Mouse (Mus musculus) central nervous system, embryonic 11.5 days (tissue): Measurements from ENCODE around the gene Car2. TPM values are rescaled to one million over a fixed set of nuclear protein-coding genes. Genes with fewer than 3 reads are reported as not detected.

Experiments
- polyA plus RNA-seq: library from polyadenylated mRNA; depleted of rRNA; stranded (reverse); fragments of >200 nt; gene quantifications from 2 replicates; pipeline ENCODE4 v1.2.3, GENCODE M21; 2012; rRNA removed

The Car2 gene
- polyA plus RNA-seq = 84.9 and 133 TPM in 2 replicates

DNA sequence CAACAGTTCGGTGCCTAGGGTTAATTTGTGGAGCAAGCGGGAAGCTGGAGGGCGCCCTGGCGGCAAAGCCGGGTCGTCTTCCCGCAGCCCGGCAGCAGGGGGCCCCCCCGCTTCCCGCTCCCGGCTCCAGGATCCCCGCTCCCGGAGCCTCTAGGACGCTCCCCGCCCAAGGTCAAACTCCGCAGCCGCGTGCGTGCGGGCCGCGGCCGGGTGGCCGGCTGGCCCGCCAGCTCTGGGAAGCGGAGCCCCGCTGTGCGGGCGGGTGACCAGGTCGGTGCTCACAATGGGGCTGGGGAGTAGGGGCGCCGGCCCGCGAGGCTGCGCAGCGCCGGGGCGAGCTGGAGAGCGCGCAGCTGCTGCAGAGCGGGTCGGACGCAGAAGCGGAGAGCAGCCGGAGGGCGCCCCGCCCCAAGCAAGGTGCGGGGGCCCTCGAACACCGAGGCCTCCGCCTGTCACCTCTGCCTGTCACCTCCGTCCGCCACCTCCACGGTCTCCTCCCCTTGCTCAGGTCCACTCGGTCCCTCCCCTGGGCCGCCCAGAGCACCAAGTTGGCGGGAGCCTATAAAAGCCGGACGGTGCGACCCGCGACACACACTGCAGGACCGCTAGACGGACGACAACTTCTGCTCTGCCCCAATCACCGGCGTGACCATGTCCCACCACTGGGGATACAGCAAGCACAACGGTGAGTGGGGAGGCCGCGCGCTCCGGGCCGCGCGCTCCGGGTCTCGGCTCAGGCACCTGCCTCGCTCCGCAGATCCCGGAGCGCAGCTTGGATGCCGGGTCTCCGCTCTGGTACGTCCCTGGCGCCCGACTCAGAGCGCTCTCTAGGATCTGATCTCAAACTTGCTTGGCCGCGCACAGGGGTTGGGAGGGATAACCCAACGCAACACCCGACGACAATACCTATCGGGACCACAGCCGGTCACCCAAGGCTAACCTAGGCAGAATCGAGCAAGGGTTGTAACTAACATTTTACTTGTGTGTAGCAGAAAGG is at the start of gene Car2:
Gene Car2 (plus strand): TSS at position 172 of the 997 bp plus-strand sequence.

GRCm38 (mm10) chr3:14863022-14863711 is 22.9 kb upstream of the Car2 start, which contains the start of gene Car3:
TSS of gene Car3 (plus strand) at chr3:14863512.

Other genes starting within 250 kb of the Car2 start
- gene Car13, start 244.5 kb upstream of the Car2 start, polyA plus RNA-seq = 1.5 and 4.0 TPM in 2 replicates
- 0.67 and 1.6 TPM in 2 replicates for gene Car1, start 77.9 kb upstream of the Car2 start, polyA plus RNA-seq
- gene Car3, start 22.8 kb upstream of the Car2 start, polyA plus RNA-seq = 2.6 and 6.5 TPM in 2 replicates